Mouse (Mus musculus) left cerebral cortex, postnatal 10 days (tissue): Measurements from ENCODE around the gene Abcc9. TPM values are rescaled to one million over a fixed set of nuclear protein-coding genes. Genes with fewer than 3 reads are reported as not detected.

Experiments used
- DNase-seq, 2 experiments: peaks; one replicate each; pipeline ENCODE4 v3.0.0; 2021 to 2022; ENCODE audit warnings: low spot score in 2 of 2, mixed read lengths in 1 of 2; ENCODE audit errors: extremely low spot score in 1 of 2
- intact Hi-C: fragments of 180-260 bp; cut with DNase I; formaldehyde crosslinking; loops from one replicate; pipeline ENCODE4 v1.15.1; 2025
- total RNA-seq, 2 experiments: library from RNA; stranded (reverse); gene quantifications; 2 replicates each; pipeline ENCODE4 v1.2.3; 2021

The Abcc9 gene
- total RNA-seq, 2 experiments from 2014 or later: 8.2 TPM

DNA sequence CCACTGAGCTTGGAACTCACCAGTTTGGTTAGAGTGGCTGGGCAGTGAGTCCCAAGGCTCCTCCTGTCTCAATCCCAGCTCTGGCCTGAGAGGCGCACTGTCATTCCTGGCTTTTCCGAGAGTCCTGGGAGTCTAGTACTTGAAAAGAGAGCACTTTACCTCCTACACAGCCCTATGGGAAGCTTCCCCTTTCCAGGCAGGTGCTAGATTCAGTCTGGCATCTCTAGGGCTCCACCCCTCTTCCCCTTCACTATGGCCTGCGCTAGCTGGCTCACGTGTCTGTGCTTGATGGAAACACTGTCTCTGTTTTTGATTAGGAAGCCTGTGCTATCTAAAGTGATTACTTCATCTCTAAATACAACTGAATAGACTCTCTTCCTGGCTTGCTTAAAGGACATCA lies 66.5 kb downstream of the Abcc9 start:
- intact Hi-C loops: no loop called here
- no peak for DNase-seq

DNA sequence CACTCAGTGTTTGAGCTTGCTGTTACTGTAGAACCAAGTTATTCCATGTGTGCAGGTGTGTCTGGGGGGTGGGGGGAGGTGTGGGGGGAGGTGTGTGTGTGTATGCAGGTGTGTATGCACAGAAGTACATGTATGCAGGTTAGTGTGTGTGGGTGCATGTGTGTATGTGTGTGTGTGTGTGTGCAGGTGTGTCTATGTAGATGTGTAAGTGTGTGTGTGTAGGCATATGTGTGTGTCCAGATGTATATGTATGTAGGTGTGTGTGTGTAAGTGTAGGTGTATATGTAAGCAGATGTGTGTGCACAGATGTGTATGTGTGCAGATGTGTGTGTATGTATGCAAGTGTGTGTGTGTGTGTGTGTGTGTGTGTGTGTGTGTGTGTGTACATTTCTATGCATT lies 66.9 kb downstream of the Abcc9 start:
- intact Hi-C loops: no loop called here
- DNase-seq: no peak

DNA sequence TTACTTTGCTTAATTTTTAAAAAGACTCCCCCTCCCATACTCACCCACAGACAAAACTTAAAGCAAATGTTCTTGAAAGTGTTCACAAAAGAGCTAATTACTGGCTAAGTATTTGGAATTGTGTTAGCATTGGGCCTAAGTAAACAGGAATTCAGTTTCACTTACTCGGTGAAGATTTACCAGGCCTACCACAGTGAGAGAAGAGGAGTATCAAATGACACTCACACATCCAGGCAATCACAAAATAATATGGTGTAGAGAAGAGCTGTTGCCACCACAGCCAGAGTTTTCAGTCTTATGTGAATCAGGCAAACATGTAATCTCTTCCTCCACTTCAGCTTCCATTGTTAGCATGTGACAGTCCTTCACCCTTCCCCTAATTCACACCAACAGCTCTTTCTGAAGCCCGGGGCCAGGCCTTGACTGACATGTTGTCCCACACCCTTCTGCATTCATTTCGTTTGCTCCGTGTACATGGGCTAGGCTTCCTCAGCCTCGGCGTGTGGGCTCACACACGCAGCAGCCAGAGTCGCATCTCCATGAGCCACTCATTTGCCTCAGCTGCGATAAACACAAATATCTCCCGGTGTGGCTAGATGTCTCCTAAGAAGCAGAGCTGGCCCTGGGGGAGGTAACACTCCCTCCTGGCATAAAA lies 67.5 kb downstream of the Abcc9 start:
- DNase-seq: no peak
- intact Hi-C loops: no loop called here

- intact Hi-C loops: no loop called here
- DNase-seq: no peak
Observed at GRCm38 (mm10) chr6:142623351-142623750, 78.8 kb downstream of the Abcc9 start.

DNA sequence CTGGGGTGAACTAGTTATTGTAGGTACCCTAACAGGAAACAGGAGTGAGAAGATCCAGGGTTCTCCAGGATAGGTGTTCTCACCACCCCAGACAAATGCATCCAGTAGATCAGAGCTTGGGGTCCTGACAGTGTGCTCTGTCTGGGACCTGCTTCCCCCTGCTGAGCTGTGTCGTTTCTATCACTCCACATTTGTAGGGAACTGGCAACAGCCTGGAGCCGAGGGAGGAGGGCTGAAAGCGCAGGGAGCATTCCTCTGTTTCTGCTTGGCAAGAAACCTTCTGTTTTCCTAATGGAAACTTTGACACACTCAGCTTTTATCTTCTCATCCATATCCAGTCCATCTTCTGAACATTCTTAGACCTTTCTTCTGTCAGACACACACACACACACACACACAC lies 85.5 kb downstream of the Abcc9 start:
- DNase-seq: no peak
- intact Hi-C loops: no loop called here

- intact Hi-C loops: no loop called here
- no peak for DNase-seq
Observed at GRCm38 (mm10) chr6:142614324-142614723, 87.8 kb downstream of the Abcc9 start.

GRCm38 (mm10) chr6:142612366-142612765 lies 89.7 kb downstream of the Abcc9 start:
- intact Hi-C loops: no loop called here
- no peak for DNase-seq

DNA sequence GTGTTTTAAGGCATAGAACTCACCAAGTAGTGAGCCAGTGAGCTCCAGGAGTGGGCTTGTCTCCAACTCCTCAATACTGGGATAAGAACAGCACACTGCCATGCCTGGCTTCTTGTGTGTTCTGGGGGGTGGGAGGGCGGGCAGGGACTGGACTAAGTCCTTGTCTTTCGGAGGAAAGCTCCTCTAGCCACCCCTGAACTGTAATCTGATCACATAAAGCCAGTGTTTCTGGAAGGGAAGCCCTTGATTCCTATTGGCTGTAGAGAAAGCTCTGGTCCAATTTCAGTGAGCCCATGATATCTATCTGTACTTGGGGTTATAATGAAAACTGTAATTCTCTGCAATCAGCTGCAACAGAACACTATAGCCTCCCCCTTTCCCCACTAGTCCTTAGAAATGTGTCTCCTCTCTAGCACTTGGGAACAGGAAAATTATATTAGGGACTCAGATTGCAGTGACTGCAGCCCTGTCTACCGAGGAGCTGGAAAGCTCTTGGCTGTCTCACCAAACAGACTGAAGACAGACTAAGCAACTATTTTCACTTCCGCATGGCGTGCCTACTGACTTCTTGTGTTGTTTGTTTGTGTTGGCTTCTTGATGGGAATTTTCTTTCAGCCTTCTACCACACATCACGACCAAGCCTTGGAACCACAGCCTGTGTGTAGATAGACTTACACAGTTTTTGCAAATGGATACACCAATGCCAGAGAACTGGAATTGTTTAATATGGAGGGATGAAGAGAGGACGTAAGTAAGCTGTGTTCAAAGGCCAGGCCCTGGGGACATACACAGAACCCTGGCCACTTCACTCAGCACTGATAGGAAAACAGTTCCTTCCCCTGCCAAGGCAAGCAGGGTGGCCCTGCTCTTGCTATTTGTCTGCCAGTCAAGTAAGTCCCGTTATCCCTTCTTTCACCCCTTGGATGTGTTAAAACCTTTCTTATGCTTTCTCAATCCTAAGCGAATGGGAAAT lies 92.4 kb downstream of the Abcc9 start:
- intact Hi-C loops: no loop called here
- no peak for DNase-seq

DNA sequence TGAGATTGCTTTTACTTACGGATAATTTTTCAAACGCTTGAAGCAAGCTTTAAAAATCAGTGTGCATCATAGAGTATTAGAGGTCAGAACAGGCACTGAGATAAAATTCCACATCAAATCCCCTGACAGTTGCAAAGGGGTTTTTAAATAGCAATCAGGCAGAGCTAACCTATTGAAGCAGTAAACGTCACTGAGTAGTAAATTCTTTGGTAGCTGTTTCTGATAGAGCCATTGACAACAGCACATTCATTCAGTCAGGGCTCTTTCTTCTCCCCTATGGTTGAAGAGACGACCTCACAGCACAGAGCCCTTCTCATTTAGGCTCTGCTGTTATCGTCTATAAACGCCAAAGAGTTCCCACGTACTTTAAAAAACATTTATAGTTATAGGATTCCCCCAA lies 95.0 kb downstream of the Abcc9 start:
- intact Hi-C loops: no loop called here
- DNase-seq: no peak

- intact Hi-C loops: no loop called here
Observed at GRCm38 (mm10) chr6:142602772-142603171, 99.3 kb downstream of the Abcc9 start.

DNA sequence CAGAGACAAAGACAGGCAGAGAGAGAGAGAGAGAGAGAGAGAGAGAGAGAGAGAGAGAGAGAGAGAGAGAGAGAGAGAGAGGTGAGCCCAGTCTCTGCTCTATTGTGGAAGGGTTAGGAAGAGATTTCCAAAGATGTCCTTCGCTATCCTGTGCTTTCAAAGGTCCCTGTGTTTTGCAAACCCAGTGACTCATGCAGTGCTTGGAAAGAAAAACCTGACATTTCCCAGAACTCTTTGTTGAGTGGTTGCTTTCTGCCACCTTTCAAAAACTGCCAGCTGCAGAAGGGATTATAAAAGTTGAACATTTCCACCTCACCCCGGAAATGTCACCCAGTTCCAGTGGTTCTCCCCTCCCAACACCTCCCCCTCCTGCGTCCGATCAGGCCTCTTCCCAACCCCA lies 123.3 kb downstream of the Abcc9 start:
- DNase-seq: no peak
- intact Hi-C loops: no loop called here

More at GRCm38 (mm10) chr6:142602772-142603171, 99.3 kb downstream of the Abcc9 start:
- DNase-seq: no peak

DNA sequence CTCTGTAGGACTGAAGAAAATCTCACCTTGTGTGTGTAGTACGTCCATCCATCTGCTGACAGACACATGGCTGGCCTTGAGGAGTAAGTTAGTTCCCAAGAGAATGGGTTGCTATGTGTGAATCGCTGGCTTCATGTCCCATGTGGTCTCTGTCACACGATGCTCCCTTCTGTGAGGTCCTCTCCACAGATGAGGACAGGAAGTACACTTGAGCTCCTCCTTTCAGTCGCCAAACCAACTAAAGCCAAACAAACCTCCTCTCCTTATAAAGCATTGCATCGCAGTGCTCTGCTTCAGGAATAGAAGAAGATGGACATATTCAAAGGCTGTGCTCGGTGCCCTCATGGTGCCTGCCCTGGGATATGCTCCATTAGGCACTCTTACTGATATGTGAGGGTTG lies 124.3 kb downstream of the Abcc9 start:
- no peak for DNase-seq
- intact Hi-C loops: no loop called here

DNA sequence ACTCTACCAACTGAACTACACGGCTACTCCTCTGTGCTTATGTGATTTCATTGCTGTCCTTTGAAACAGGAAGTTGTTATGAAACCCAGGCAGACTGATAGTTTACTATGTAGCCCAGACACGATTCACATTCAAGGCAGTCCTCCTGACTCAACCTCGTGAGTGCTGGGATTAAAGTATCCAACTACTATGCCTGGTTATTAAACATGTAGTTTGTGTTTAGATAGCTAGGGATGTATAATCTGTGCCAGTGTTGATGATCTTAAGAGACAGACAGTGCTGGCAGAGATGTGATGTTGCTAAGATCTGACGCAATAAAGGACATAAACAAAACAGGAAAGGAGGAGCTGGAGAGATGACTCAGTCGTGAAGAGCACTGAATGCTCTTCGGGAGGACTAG lies 129.2 kb downstream of the Abcc9 start:
- intact Hi-C loops: no loop called here
- no peak for DNase-seq

- DNase-seq: no peak
- intact Hi-C loops: no loop called here
Observed at GRCm38 (mm10) chr6:142571629-142572360, 130.3 kb downstream of the Abcc9 start.

DNA sequence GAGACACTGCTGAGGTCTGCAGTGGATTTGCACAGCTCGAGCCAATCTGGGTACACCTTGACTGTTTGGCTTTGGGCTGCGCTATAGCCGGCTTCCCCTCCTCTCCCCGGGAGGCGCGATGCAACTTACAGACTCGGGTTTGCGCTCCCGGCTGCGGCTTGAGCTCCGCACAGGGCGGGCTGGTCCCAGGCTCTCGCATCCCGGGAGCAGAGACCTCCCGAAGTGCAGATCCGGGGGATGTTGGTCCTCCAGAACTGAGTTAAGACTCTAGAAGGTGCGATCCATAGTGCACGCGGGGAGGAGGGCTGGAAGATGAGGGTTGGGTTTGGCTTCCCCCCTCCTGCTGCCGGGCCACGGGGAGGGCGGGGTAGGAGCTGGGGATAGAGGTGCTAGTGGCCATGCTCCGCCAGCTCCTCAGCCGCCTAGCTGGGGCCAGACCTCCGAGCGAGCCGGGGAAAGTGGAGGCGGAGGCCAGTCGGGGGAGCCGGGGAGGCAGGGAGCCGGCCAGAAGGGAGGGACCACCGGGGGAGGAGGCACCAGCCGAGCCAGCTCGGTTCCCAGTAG lies 131.0 kb downstream of the Abcc9 start, which contains the start of gene Kcnj8:
Kcnj8 (minus strand) TSS at position 560 of the 564 bp plus-strand sequence.
- DNase-seq: peak in 1 of 2 experiments; percentile 83
- intact Hi-C loops: no loop called here

- no peak for DNase-seq
- intact Hi-C loops: no loop called here
Observed at GRCm38 (mm10) chr6:142570046-142570770, 131.9 kb downstream of the Abcc9 start.

GRCm38 (mm10) chr6:142568713-142569357 lies 133.3 kb downstream of the Abcc9 start:
- intact Hi-C loops: no loop called here
- DNase-seq: no peak

GRCm38 (mm10) chr6:142567452-142567851 lies 134.7 kb downstream of the Abcc9 start:
- no peak for DNase-seq
- intact Hi-C loops: no loop called here
